Mouse (Mus musculus): Measurements from ENCODE around the gene Dennd5b. TPM values are rescaled to one million over a fixed set of nuclear protein-coding genes. Genes with fewer than 3 reads are reported as not detected.
A peak's percentile ranks its signal among the peaks of the same experiment; 100 is the strongest.

The Dennd5b gene
- polyA plus RNA-seq, 1 experiment from 2014 or later, result 9.6 TPM

DNA sequence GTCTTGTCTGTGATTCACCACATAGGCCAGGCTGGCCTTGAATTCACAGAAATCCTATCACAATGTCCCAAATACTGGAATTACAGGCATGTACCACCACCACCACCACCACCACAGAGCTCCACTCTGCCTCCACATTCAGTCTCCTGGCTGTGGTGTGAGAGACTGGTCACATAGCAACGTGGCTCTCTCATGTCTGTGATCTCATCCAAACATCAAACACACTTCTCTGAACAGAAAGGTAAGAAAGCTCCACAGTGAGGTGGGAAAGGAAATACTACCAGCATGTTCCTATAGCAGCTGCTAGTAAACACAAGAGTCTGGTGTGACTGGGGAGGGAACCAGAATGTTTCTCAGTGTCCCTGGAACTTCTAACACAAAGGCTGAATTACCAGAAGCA, 140.2 kb downstream of the Dennd5b start:
- H3K4me2 ChIP-seq (replicated peaks; ENCODE audit: low read depth), result no peak overlapping the region
- WGBS, result 29% methylated on average over 1 of the region's 1 CpGs
- H3K4me3 ChIP-seq (ENCODE audit: low read depth, low read length), result no peak overlapping the region
- no peaks in the 10 kb centered on the region for H3K36me3 ChIP-seq (ENCODE audit: control insufficient read depth, insufficient read depth)
- no peak for ATAC-seq
- H3K9ac ChIP-seq (ENCODE audit: low read depth, low read length), result no peak overlapping the region
- H3K9me3 ChIP-seq (ENCODE audit: control insufficient read depth), result no peaks in the 10 kb centered on the region
- no peak for TF ChIP-seq CTCF (IDR thresholded peaks at IDR 0.05; ENCODE audit: low read depth)
- H3K27ac ChIP-seq (ENCODE audit: low read depth, low read length), result no peak overlapping the region
- no peaks in the 10 kb centered on the region for H3K27me3 ChIP-seq (replicated peaks; ENCODE audit: control insufficient read depth, insufficient read depth, low read length)
- no peaks in the 10 kb centered on the region for H3K4me1 ChIP-seq (replicated peaks; ENCODE audit: control insufficient read depth, insufficient read depth, low read length)

- 35% methylated on average over 4 of the region's 4 CpGs for WGBS
- Histone ChIP-seq H3K4me1 (replicated peaks; ENCODE audit: control insufficient read depth, insufficient read depth, low read length) (no peaks in the 10 kb centered on the region), H3K27ac (ENCODE audit: low read depth, low read length) (no peak overlapping the region), H3K27me3 (replicated peaks; ENCODE audit: control insufficient read depth, insufficient read depth, low read length) (no peaks in the 10 kb centered on the region), H3K9ac (ENCODE audit: low read depth, low read length) (no peak overlapping the region), H3K4me2 (replicated peaks; ENCODE audit: low read depth) (no peak overlapping the region), H3K4me3 (ENCODE audit: low read depth, low read length) (no peak overlapping the region), H3K36me3 (ENCODE audit: control insufficient read depth, insufficient read depth) (no peaks in the 10 kb centered on the region), H3K9me3 (ENCODE audit: control insufficient read depth) (no peaks in the 10 kb centered on the region)
- ATAC-seq, result no peak
- no peak for TF ChIP-seq CTCF (IDR thresholded peaks at IDR 0.05; ENCODE audit: low read depth)
Measured at GRCm38 (mm10) chr6:148959540-148960238, 141.8 kb downstream of the Dennd5b start.

GRCm38 (mm10) chr6:148958712-148959111, 142.8 kb downstream of the Dennd5b start:
- WGBS, result 94% methylated on average over 1 of the region's 1 CpGs
- no peak overlapping the region for H3K4me2 ChIP-seq (replicated peaks; ENCODE audit: low read depth)
- no peaks in the 10 kb centered on the region for H3K36me3 ChIP-seq (ENCODE audit: control insufficient read depth, insufficient read depth)
- no peaks in the 10 kb centered on the region for H3K9me3 ChIP-seq (ENCODE audit: control insufficient read depth)
- no peak overlapping the region for H3K4me3 ChIP-seq (ENCODE audit: low read depth, low read length)
- no peaks in the 10 kb centered on the region for H3K4me1 ChIP-seq (replicated peaks; ENCODE audit: control insufficient read depth, insufficient read depth, low read length)
- no peak for ATAC-seq
- H3K9ac ChIP-seq (ENCODE audit: low read depth, low read length), result no peak overlapping the region
- H3K27me3 ChIP-seq (replicated peaks; ENCODE audit: control insufficient read depth, insufficient read depth, low read length), result no peaks in the 10 kb centered on the region
- TF ChIP-seq CTCF (IDR thresholded peaks at IDR 0.05; ENCODE audit: low read depth), result peak; percentile 42; the same call in 1 of the 2 replicates
- H3K27ac ChIP-seq (ENCODE audit: low read depth, low read length), result no peak overlapping the region

- Histone ChIP-seq H3K36me3 (ENCODE audit: control insufficient read depth, insufficient read depth) (no peaks in the 10 kb centered on the region), H3K27me3 (replicated peaks; ENCODE audit: control insufficient read depth, insufficient read depth, low read length) (no peaks in the 10 kb centered on the region), H3K27ac (ENCODE audit: low read depth, low read length) (no peak overlapping the region), H3K9me3 (ENCODE audit: control insufficient read depth) (no peaks in the 10 kb centered on the region), H3K4me2 (replicated peaks; ENCODE audit: low read depth) (no peak overlapping the region), H3K4me3 (ENCODE audit: low read depth, low read length) (no peak overlapping the region), H3K9ac (ENCODE audit: low read depth, low read length) (no peak overlapping the region), H3K4me1 (replicated peaks; ENCODE audit: control insufficient read depth, insufficient read depth, low read length) (no peaks in the 10 kb centered on the region)
- 83% methylated on average over 3 of the region's 3 CpGs for WGBS
- ATAC-seq, result no peak
- TF ChIP-seq CTCF (IDR thresholded peaks at IDR 0.05; ENCODE audit: low read depth), result no peak
Measured at GRCm38 (mm10) chr6:148957046-148957445, 144.4 kb downstream of the Dennd5b start.

DNA sequence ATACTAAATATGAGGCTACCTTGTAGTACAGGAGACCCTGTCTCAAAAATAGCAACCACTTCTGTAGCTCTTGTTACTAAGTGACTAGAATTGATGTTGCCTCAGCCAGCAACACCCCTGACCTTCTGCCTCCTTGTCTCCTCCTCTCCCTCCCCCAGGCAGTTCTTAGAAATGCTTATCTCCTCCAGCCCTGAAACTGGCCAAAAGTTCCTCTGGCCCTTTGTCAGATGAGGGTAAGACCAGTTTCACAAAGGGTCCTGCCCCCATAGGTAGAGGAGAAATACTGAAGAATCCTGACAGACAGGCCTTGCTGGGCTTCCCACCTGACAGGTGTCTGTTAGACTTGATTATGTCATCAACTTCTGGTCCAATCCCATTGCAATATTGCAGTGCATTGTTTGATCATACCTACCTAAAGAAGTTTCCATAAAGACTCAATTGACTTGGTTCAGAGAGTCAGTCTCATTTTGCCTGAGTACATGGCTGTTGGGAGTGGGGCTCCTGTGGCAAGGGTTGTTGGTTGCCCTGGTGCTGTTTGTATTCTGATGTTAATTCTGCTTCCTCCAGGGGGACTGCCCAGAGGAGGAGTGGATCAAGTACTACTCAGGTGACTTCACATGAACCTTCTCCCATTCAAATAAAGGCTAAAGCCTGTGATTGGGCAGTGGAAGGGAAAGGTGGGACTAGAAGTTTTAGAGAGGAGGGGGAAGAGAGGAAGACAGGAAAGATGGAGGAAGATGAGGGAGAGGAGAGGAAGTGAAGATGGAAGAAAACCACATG, 145.6 kb downstream of the Dennd5b start:
- no peak for ATAC-seq

DNA sequence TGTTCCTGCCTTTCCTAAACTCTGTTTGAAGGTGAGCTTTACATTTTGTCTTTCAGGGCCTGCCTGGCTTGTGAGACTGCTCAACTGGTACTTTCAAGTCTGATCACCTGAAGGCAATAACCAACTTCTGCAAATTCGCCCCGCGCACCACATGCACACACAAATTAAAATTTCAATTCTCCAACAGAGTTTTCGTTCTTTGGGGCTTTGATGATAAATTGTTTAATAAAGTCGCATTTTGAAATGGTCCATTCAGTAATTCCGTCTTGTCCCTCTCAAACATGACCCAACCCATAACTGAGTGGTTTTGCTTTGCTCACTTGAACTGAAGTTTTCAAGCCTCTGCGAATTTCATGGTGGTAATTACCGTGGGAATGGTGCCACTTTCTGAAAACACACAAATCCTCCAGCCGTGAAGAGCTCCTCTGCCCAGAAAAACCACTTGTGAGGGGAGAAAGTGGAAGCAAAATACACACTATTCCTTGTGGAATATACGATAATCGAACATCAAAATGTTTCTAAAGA, 154.5 kb downstream of the Dennd5b start:
- H3K4me1 ChIP-seq (replicated peaks; ENCODE audit: control insufficient read depth, insufficient read depth, low read length), result 0 out of 2 replicates have a peak, but pooled peaks cover under 1% of the 10 kb centered on the region
- 0 out of 2 replicates have a peak, but pooled peaks have one; percentile 0 for ATAC-seq
- peak overlapping the region; percentile 91 for H3K4me2 ChIP-seq (replicated peaks; ENCODE audit: low read depth)
- TF ChIP-seq CTCF (IDR thresholded peaks at IDR 0.05; ENCODE audit: low read depth), result no peak
- H3K27me3 ChIP-seq (replicated peaks; ENCODE audit: control insufficient read depth, insufficient read depth, low read length), result no peaks in the 10 kb centered on the region
- WGBS, result 30% methylated on average over 11 of the region's 11 CpGs
- peak overlapping the region; percentile 75 for H3K4me3 ChIP-seq (ENCODE audit: low read depth, low read length)
- peak overlapping the region; percentile 95 for H3K27ac ChIP-seq (ENCODE audit: low read depth, low read length)
- no peaks in the 10 kb centered on the region for H3K9me3 ChIP-seq (ENCODE audit: control insufficient read depth)
- peak overlapping the region; percentile 87 for H3K9ac ChIP-seq (ENCODE audit: low read depth, low read length)
- H3K36me3 ChIP-seq (ENCODE audit: control insufficient read depth, insufficient read depth), result no peaks in the 10 kb centered on the region

More for the DNA sequence above, 145.6 kb downstream of the Dennd5b start:
- H3K4me1 ChIP-seq (replicated peaks; ENCODE audit: control insufficient read depth, insufficient read depth, low read length), result no peaks in the 10 kb centered on the region
- no peaks in the 10 kb centered on the region for H3K36me3 ChIP-seq (ENCODE audit: control insufficient read depth, insufficient read depth)
- H3K27me3 ChIP-seq (replicated peaks; ENCODE audit: control insufficient read depth, insufficient read depth, low read length), result no peaks in the 10 kb centered on the region
- no peak for TF ChIP-seq CTCF (IDR thresholded peaks at IDR 0.05; ENCODE audit: low read depth)
- no peak overlapping the region for H3K4me2 ChIP-seq (replicated peaks; ENCODE audit: low read depth)
- H3K4me3 ChIP-seq (ENCODE audit: low read depth, low read length), result no peak overlapping the region
- H3K27ac ChIP-seq (ENCODE audit: low read depth, low read length), result no peak overlapping the region
- no peak overlapping the region for H3K9ac ChIP-seq (ENCODE audit: low read depth, low read length)
- no peaks in the 10 kb centered on the region for H3K9me3 ChIP-seq (ENCODE audit: control insufficient read depth)
